Mouse (Mus musculus) embryonic facial prominence, embryonic 14.5 days (tissue): Measurements from ENCODE around the gene Rex1bd. TPM values are rescaled to one million over a fixed set of nuclear protein-coding genes. Genes with fewer than 3 reads are reported as not detected.
"Not testable (repeated sequence)": the region's sequence is repeated elsewhere in the genome, so short reads cannot be mapped to it uniquely, and the experiment has no call there.

ENCODE experiments used
- ATAC-seq: fragments of 200-750 bp; cut with Nextera tagmentation; 2 replicates; pipeline ENCODE4 v1.8.0; 2017; ENCODE audit warnings: low read depth, moderate number of reproducible peaks, moderate TSS enrichment
- DNase-seq: peaks from one replicate; pipeline ENCODE4 v3.0.0-alpha.2; 2015; ENCODE audit warnings: low spot score
- H3K27ac ChIP-seq: fragments of 300-500 bp; sonication (generic); replicated peaks from 2 replicates; pipeline ENCODE4 v1.5.1; 2014; ENCODE audit warnings: low read depth, mild to moderate bottlenecking, low read length, moderate library complexity
- H3K27me3 ChIP-seq: fragments of 300-500 bp; sonication (generic); replicated peaks from 2 replicates; pipeline ENCODE4 v1.6.1; 2014; ENCODE audit warnings: low read length; ENCODE audit not compliant: control insufficient read depth, insufficient read depth
- H3K36me3 ChIP-seq: fragments of 300-500 bp; sonication (generic); 2 replicates; pipeline ENCODE4 v1.6.1; 2014; ENCODE audit warnings: low read length, mixed read lengths; ENCODE audit not compliant: control insufficient read depth, insufficient read depth
- H3K4me1 ChIP-seq: fragments of 300-500 bp; sonication (generic); 2 replicates; pipeline ENCODE4 v1.6.1; 2014; ENCODE audit warnings: antibody characterized with exemption, low read length; ENCODE audit not compliant: control insufficient read depth, insufficient read depth
- H3K4me2 ChIP-seq: fragments of 300-500 bp; sonication (generic); 2 replicates; pipeline ENCODE4 v1.6.1; 2014; ENCODE audit warnings: low read depth, mild to moderate bottlenecking, low read length, moderate library complexity, mixed read lengths
- H3K4me3 ChIP-seq: fragments of 300-500 bp; sonication (generic); 2 replicates; pipeline ENCODE4 v1.5.1; 2014; ENCODE audit warnings: low read depth, mild to moderate bottlenecking, low read length
- H3K9ac ChIP-seq: fragments of 300-500 bp; sonication (generic); 2 replicates; pipeline ENCODE4 v1.6.1; 2014; ENCODE audit warnings: low read depth, mild to moderate bottlenecking, low read length, moderate library complexity, mixed read lengths
- H3K9me3 ChIP-seq: fragments of 300-500 bp; sonication (generic); 2 replicates; pipeline ENCODE4 v1.6.1; 2016; ENCODE audit warnings: low read length; ENCODE audit not compliant: control insufficient read depth
- WGBS: fragments of 180-500 bp; shearing (Covaris S2); extraction: QIAGEN DNeasy Blood & Tissue Kit; methylation state at CpG from one replicate; pipeline ENCODE4 v1.1.7; 2014; 5-methylcytosine and 5-hydroxymethylcytosine counted together
- polyA plus RNA-seq: library from polyadenylated mRNA; unstranded; fragments of >200 nt; fragmentation: Nextera tagmentation; extraction: Ambion mirVana; gene quantifications from 2 replicates; pipeline ENCODE4 v1.2.1, GENCODE M21; 2014

Gene Rex1bd
- polyA plus RNA-seq, 1 experiment from 2014 or later: 148 TPM

- Histone ChIP-seq H3K36me3 (peaks cover 10% of the 10 kb centered on the region; the same call in 1 of the 2 replicates), H3K4me2 (peak overlapping the region; percentile 86), H3K27me3 (no peaks in the 10 kb centered on the region), H3K4me1 (peaks cover 13% of the 10 kb centered on the region; the same call in 1 of the 2 replicates), H3K27ac (peak overlapping the region; percentile 89), H3K9ac (peak overlapping the region; percentile 87), H3K9me3 (no peaks in the 10 kb centered on the region), H3K4me3 (peak overlapping the region; percentile 84)
- peak; percentile 99 for DNase-seq
- under 1% methylated on average over 49 of the region's 51 CpGs for WGBS
- ATAC-seq: peak; percentile 90
These were observed 16.2 kb upstream of the Rex1bd start for GRCm38 (mm10) chr8:70522592-70523403.

DNA sequence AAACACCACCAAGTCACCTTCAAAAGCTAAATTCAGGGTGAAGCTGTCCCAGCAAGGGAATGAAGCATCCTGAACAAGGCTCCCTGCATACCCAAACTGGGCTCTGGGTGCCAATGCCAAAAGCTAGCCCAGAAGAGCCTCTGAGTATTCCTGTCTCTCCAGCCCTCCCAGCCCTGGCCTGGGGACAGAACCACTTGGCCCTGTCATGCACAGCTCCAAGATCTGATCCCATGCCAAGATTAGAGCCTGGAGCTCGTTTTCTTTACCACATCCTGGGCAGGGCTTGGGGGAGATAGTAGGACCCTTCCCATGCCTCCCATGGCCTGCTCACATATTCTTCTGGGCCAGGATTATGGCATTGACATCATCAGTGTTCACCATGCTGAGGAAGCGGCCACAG lies 13.1 kb upstream of the Rex1bd start:
- no peaks in the 10 kb centered on the region for H3K27me3 ChIP-seq
- peaks cover 21% of the 10 kb centered on the region; the same call in 1 of the 2 replicates for H3K36me3 ChIP-seq
- H3K4me1 ChIP-seq: 0 out of 2 replicates have a peak, but pooled peaks cover 6% of the 10 kb centered on the region
- H3K9me3 ChIP-seq: no peaks in the 10 kb centered on the region
- ATAC-seq (no peak), DNase-seq (no peak)
- no peak overlapping the region for H3K4me2 ChIP-seq
- no peak overlapping the region for H3K9ac ChIP-seq
- H3K27ac ChIP-seq: no peak overlapping the region
- WGBS: 59% methylated on average over 2 of the region's 2 CpGs
- no peak overlapping the region for H3K4me3 ChIP-seq

DNA sequence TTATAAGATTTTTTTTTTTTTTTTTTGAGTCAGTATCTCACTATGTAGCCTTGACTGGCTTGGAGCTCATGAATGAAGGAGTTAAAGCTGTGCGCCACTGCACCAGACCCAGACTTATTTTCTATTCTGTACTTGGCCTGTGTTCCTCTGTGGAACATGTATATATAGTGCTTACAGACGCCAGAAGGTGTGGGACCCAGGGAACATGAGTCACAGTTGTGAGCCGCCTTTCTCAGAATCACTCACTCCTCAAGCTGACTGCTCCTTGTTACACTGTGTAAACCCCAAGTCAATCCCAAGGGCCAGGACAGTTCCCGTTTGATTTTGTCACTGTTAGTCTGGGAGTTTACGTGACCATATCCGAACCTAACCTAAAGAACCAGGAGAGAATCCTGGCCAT lies 12.5 kb upstream of the Rex1bd start:
- Histone ChIP-seq H3K27me3 (no peaks in the 10 kb centered on the region), H3K36me3 (peaks cover 26% of the 10 kb centered on the region), H3K27ac (no peak overlapping the region), H3K4me1 (0 out of 2 replicates have a peak, but pooled peaks cover 6% of the 10 kb centered on the region), H3K4me2 (no peak overlapping the region), H3K4me3 (no peak overlapping the region), H3K9ac (no peak overlapping the region), H3K9me3 (no peaks in the 10 kb centered on the region)
- ATAC-seq: no peak
- DNase-seq: no peak
- 90% methylated on average over 6 of the region's 6 CpGs for WGBS

GRCm38 (mm10) chr8:70517940-70518643 lies 11.5 kb upstream of the Rex1bd start:
- Histone ChIP-seq H3K4me2 (no peak overlapping the region), H3K4me3 (no peak overlapping the region), H3K27ac (no peak overlapping the region), H3K4me1 (no peaks in the 10 kb centered on the region), H3K9me3 (no peaks in the 10 kb centered on the region), H3K36me3 (peaks cover 32% of the 10 kb centered on the region), H3K9ac (no peak overlapping the region), H3K27me3 (no peaks in the 10 kb centered on the region)
- no peak for ATAC-seq
- no peak for DNase-seq
- WGBS: 67% methylated on average over 10 of the region's 10 CpGs

GRCm38 (mm10) chr8:70513441-70513840 lies 6.9 kb upstream of the Rex1bd start:
- Histone ChIP-seq H3K9ac (no peak overlapping the region), H3K36me3 (peaks cover 31% of the 10 kb centered on the region)
- 62% methylated on average over 2 of the region's 2 CpGs for WGBS

DNA sequence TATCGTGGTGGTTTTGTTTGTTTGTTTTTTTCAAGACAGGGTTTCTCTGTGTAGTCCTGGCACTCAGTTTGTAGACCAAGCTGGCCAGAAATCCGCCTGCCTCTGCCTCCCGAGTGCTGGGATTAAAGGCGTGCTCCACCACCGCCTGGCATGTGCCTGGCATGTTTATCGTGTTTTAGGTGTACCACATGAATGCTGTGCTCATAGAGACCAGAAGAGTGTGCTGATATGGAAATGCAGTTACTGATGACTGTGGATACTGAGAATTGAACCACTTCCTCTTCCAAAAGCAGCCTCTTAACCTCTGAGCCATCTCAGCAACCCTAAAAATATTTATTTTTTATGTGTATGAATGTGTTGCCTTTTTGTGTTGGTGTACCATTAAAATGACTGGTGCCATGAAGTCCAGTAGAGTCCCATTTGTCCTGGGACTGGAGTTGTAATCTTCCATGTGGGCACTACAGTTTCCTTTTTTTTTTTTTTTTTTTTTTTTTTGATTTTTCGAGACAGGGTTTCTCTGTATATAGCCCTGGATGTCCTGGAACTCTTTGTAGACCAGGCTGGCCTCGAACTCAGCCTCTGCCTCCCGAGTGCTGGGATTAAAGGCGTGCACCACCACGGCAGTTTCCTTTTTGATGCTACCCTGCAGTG lies 5.8 kb upstream of the Rex1bd start:
- H3K4me1 ChIP-seq: peaks cover 7% of the 10 kb centered on the region
- no peak overlapping the region for H3K4me3 ChIP-seq
- H3K36me3 ChIP-seq: peaks cover 41% of the 10 kb centered on the region
- DNase-seq (no peak), ATAC-seq (no peak)
- H3K9me3 ChIP-seq: no peaks in the 10 kb centered on the region
- WGBS: 91% methylated on average over 11 of the region's 11 CpGs
- no peak overlapping the region for H3K9ac ChIP-seq
- H3K4me2 ChIP-seq: no peak overlapping the region
- H3K27ac ChIP-seq: no peak overlapping the region
- no peaks in the 10 kb centered on the region for H3K27me3 ChIP-seq

More at GRCm38 (mm10) chr8:70513441-70513840, 6.9 kb upstream of the Rex1bd start:
- DNase-seq (no peak), ATAC-seq (no peak)
- no peak overlapping the region for H3K4me2 ChIP-seq
- H3K9me3 ChIP-seq: no peaks in the 10 kb centered on the region
- peaks cover 7% of the 10 kb centered on the region for H3K4me1 ChIP-seq
- H3K4me3 ChIP-seq: no peak overlapping the region
- no peaks in the 10 kb centered on the region for H3K27me3 ChIP-seq
- H3K27ac ChIP-seq: no peak overlapping the region

GRCm38 (mm10) chr8:70511770-70512169 lies 5.2 kb upstream of the Rex1bd start:
- H3K4me3 ChIP-seq: no peak overlapping the region
- no peak for DNase-seq
- WGBS: 91% methylated on average over 2 of the region's 2 CpGs

DNA sequence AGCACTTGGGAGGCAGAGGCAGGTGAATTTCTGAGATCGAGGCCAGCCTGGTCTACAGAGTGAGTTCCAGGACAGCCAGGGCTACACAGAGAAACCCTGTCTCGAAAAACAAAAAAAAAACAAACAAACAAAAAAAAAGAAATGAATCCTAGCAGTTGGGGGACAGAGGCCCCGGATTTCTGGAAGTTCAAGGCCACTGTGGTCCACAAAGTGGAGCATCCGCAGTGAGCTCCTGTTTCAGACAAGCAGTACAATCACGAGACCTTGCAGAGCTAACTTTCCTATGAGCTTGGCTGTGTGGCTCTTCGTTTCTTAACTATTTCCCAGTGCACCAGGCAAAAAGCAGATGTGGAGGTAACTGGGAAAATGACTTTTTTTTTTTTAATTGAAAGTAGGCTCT lies 4.6 kb upstream of the Rex1bd start:
- not testable (repeated sequence) for H3K27ac ChIP-seq, H3K4me1 ChIP-seq, H3K9ac ChIP-seq, H3K27me3 ChIP-seq, DNase-seq, H3K9me3 ChIP-seq, ATAC-seq
- H3K4me2 ChIP-seq: peak overlapping the region; percentile 97
- H3K36me3 ChIP-seq: peaks cover 42% of the 10 kb centered on the region
- 84% methylated on average over 6 of the region's 6 CpGs for WGBS
- peak overlapping the region; percentile 97 for H3K4me3 ChIP-seq

More at GRCm38 (mm10) chr8:70511770-70512169, 5.2 kb upstream of the Rex1bd start:
- Histone ChIP-seq H3K27me3 (no peaks in the 10 kb centered on the region), H3K27ac (no peak overlapping the region), H3K4me2 (0 out of 2 replicates have a peak overlapping the region, but pooled peaks have one; percentile 97), H3K4me1 (peaks cover 7% of the 10 kb centered on the region), H3K9ac (no peak overlapping the region), H3K36me3 (peaks cover 46% of the 10 kb centered on the region), H3K9me3 (no peaks in the 10 kb centered on the region)
- ATAC-seq: no peak
